Mouse (Mus musculus) hindbrain, embryonic 15.5 days (tissue): Measurements from ENCODE around the gene Col24a1. TPM values are rescaled to one million over a fixed set of nuclear protein-coding genes. Genes with fewer than 3 reads are reported as not detected.

Source experiments
- ATAC-seq: fragments of 200-750 bp; cut with Nextera tagmentation; 2 replicates; pipeline ENCODE4 v1.8.0; 2017; ENCODE audit warnings: low read depth, moderate number of reproducible peaks, moderate TSS enrichment; ENCODE audit not compliant: low FRiP score
- H3K27ac ChIP-seq: fragments of 300-500 bp; sonication (generic); replicated peaks from 2 replicates; pipeline ENCODE4 v1.5.1; 2015; ENCODE audit warnings: mild to moderate bottlenecking, inconsistent platforms
- H3K27me3 ChIP-seq: fragments of 300-500 bp; sonication (generic); 2 replicates; pipeline ENCODE4 v1.6.1; 2015; ENCODE audit warnings: control low read depth, inconsistent platforms
- H3K36me3 ChIP-seq: fragments of 300-500 bp; sonication (generic); 2 replicates; pipeline ENCODE4 v1.6.1; 2015; ENCODE audit warnings: control low read depth, inconsistent platforms
- H3K4me1 ChIP-seq: fragments of 300-500 bp; sonication (generic); replicated peaks from 2 replicates; pipeline ENCODE4 v1.6.1; 2015; ENCODE audit warnings: control low read depth, inconsistent platforms
- H3K4me2 ChIP-seq: fragments of 300-500 bp; sonication (generic); 2 replicates; pipeline ENCODE4 v1.6.1; 2015; ENCODE audit warnings: moderate library complexity, mild to moderate bottlenecking, inconsistent platforms
- H3K4me3 ChIP-seq: fragments of 300-500 bp; sonication (generic); 2 replicates; pipeline ENCODE4 v1.5.1; 2015; ENCODE audit warnings: mild to moderate bottlenecking, inconsistent platforms
- H3K9ac ChIP-seq: fragments of 300-500 bp; sonication (generic); 2 replicates; pipeline ENCODE4 v1.6.1; 2015; ENCODE audit warnings: inconsistent platforms
- H3K9me3 ChIP-seq: fragments of 300-500 bp; sonication (generic); 2 replicates; pipeline ENCODE4 v1.6.1; 2016; ENCODE audit warnings: control low read depth, inconsistent platforms
- WGBS: fragments of 180-500 bp; shearing (Covaris S2); methylation state at CpG from one replicate; pipeline ENCODE4 v1.1.7; 2015; 5-methylcytosine and 5-hydroxymethylcytosine counted together
- polyA plus RNA-seq: library from polyadenylated mRNA; unstranded; fragments of >200 nt; fragmentation: Nextera tagmentation; extraction: Ambion mirVana; gene quantifications from 2 replicates; pipeline ENCODE4 v1.2.1, GENCODE M21; 2015

Gene Col24a1
- polyA plus RNA-seq, 1 experiment from 2014 or later, result 0.82 TPM

GRCm38 (mm10) chr3:145299980-145300591, 7.8 kb downstream of the Col24a1 start:
- H3K4me3 ChIP-seq, result no peak overlapping the region
- no peak overlapping the region for H3K27ac ChIP-seq
- no peak for ATAC-seq
- no peaks in the 10 kb centered on the region for H3K9me3 ChIP-seq
- no peak overlapping the region for H3K9ac ChIP-seq
- no peak overlapping the region for H3K4me2 ChIP-seq
- H3K36me3 ChIP-seq, result no peaks in the 10 kb centered on the region
- H3K27me3 ChIP-seq, result no peaks in the 10 kb centered on the region
- H3K4me1 ChIP-seq, result no peaks in the 10 kb centered on the region
- WGBS, result 73% methylated on average over 5 of the region's 5 CpGs

GRCm38 (mm10) chr3:145305311-145305710, 13.0 kb downstream of the Col24a1 start:
- Histone ChIP-seq H3K9ac (no peak overlapping the region), H3K36me3 (no peaks in the 10 kb centered on the region), H3K27me3 (no peaks in the 10 kb centered on the region), H3K4me1 (no peaks in the 10 kb centered on the region), H3K27ac (no peak overlapping the region), H3K9me3 (no peaks in the 10 kb centered on the region), H3K4me3 (no peak overlapping the region), H3K4me2 (no peak overlapping the region)
- WGBS, result 89% methylated on average over 5 of the region's 5 CpGs
- no peak for ATAC-seq

GRCm38 (mm10) chr3:145307209-145307608, 14.9 kb downstream of the Col24a1 start:
- no peaks in the 10 kb centered on the region for H3K9me3 ChIP-seq
- H3K36me3 ChIP-seq, result no peaks in the 10 kb centered on the region
- no peak overlapping the region for H3K9ac ChIP-seq
- ATAC-seq, result no peak
- no peak overlapping the region for H3K27ac ChIP-seq
- H3K27me3 ChIP-seq, result no peaks in the 10 kb centered on the region
- H3K4me3 ChIP-seq, result no peak overlapping the region
- no peak overlapping the region for H3K4me2 ChIP-seq
- WGBS, result 87% methylated on average over 3 of the region's 3 CpGs
- no peaks in the 10 kb centered on the region for H3K4me1 ChIP-seq

- Histone ChIP-seq H3K4me1 (no peaks in the 10 kb centered on the region), H3K36me3 (no peaks in the 10 kb centered on the region), H3K27ac (no peak overlapping the region), H3K9me3 (no peaks in the 10 kb centered on the region), H3K9ac (no peak overlapping the region), H3K4me3 (no peak overlapping the region), H3K4me2 (no peak overlapping the region), H3K27me3 (no peaks in the 10 kb centered on the region)
- 61% methylated on average over 14 of the region's 14 CpGs for WGBS
- ATAC-seq, result no peak
These were observed 28.5 kb downstream of the Col24a1 start for GRCm38 (mm10) chr3:145320587-145321274.

- ATAC-seq, result no peak
- WGBS, result 87% methylated on average over 3 of the region's 3 CpGs
- Histone ChIP-seq H3K4me2 (no peak overlapping the region), H3K4me1 (no peaks in the 10 kb centered on the region), H3K4me3 (no peak overlapping the region), H3K9ac (no peak overlapping the region), H3K27ac (no peak overlapping the region), H3K36me3 (no peaks in the 10 kb centered on the region), H3K9me3 (no peaks in the 10 kb centered on the region), H3K27me3 (no peaks in the 10 kb centered on the region)
These were observed 33.1 kb downstream of the Col24a1 start for GRCm38 (mm10) chr3:145325402-145325801.

- no peaks in the 10 kb centered on the region for H3K36me3 ChIP-seq
- no peaks in the 10 kb centered on the region for H3K9me3 ChIP-seq
- H3K4me3 ChIP-seq, result no peak overlapping the region
- H3K27ac ChIP-seq, result no peak overlapping the region
- 57% methylated on average over 8 of the region's 8 CpGs for WGBS
- no peak for ATAC-seq
- H3K27me3 ChIP-seq, result no peaks in the 10 kb centered on the region
- no peaks in the 10 kb centered on the region for H3K4me1 ChIP-seq
- H3K4me2 ChIP-seq, result no peak overlapping the region
- no peak overlapping the region for H3K9ac ChIP-seq
These were observed 39.4 kb downstream of the Col24a1 start for GRCm38 (mm10) chr3:145331642-145332041.

GRCm38 (mm10) chr3:145334046-145334445, 41.8 kb downstream of the Col24a1 start:
- no peaks in the 10 kb centered on the region for H3K36me3 ChIP-seq
- H3K27me3 ChIP-seq, result no peaks in the 10 kb centered on the region
- ATAC-seq, result no peak
- H3K9me3 ChIP-seq, result no peaks in the 10 kb centered on the region
- no peak overlapping the region for H3K4me3 ChIP-seq
- no peak overlapping the region for H3K4me2 ChIP-seq
- no peaks in the 10 kb centered on the region for H3K4me1 ChIP-seq
- no peak overlapping the region for H3K9ac ChIP-seq
- no peak overlapping the region for H3K27ac ChIP-seq
- 90% methylated on average over 3 of the region's 3 CpGs for whole genome bisulfite sequencing

GRCm38 (mm10) chr3:145337161-145337560, 44.9 kb downstream of the Col24a1 start:
- H3K36me3 ChIP-seq, result no peaks in the 10 kb centered on the region
- H3K4me3 ChIP-seq, result no peak overlapping the region
- WGBS, result 79% methylated on average over 2 of the region's 2 CpGs
- no peaks in the 10 kb centered on the region for H3K9me3 ChIP-seq
- H3K27me3 ChIP-seq, result no peaks in the 10 kb centered on the region
- H3K27ac ChIP-seq, result no peak overlapping the region
- ATAC-seq, result no peak
- no peak overlapping the region for H3K9ac ChIP-seq
- H3K4me1 ChIP-seq, result no peaks in the 10 kb centered on the region
- no peak overlapping the region for H3K4me2 ChIP-seq

GRCm38 (mm10) chr3:145339851-145340499, 47.7 kb downstream of the Col24a1 start:
- no peak overlapping the region for H3K4me3 ChIP-seq
- H3K4me1 ChIP-seq, result no peaks in the 10 kb centered on the region
- 78% methylated on average over 10 of the region's 10 CpGs for WGBS
- no peak overlapping the region for H3K9ac ChIP-seq
- H3K4me2 ChIP-seq, result no peak overlapping the region
- H3K27me3 ChIP-seq, result no peaks in the 10 kb centered on the region
- no peaks in the 10 kb centered on the region for H3K36me3 ChIP-seq
- no peak for ATAC-seq
- H3K9me3 ChIP-seq, result no peaks in the 10 kb centered on the region
- no peak overlapping the region for H3K27ac ChIP-seq

- Histone ChIP-seq H3K9ac (no peak overlapping the region), H3K9me3 (no peaks in the 10 kb centered on the region), H3K4me2 (no peak overlapping the region), H3K27me3 (no peaks in the 10 kb centered on the region), H3K27ac (no peak overlapping the region), H3K36me3 (no peaks in the 10 kb centered on the region), H3K4me3 (no peak overlapping the region), H3K4me1 (no peaks in the 10 kb centered on the region)
- no peak for ATAC-seq
- 95% methylated on average over 3 of the region's 3 CpGs for WGBS
These were observed 56.4 kb downstream of the Col24a1 start for GRCm38 (mm10) chr3:145348690-145349089.

GRCm38 (mm10) chr3:145353951-145354350, 61.7 kb downstream of the Col24a1 start:
- H3K4me1 ChIP-seq, result no peaks in the 10 kb centered on the region
- H3K27me3 ChIP-seq, result no peaks in the 10 kb centered on the region
- no peak overlapping the region for H3K4me3 ChIP-seq
- no peak overlapping the region for H3K27ac ChIP-seq
- no peaks in the 10 kb centered on the region for H3K36me3 ChIP-seq
- no peaks in the 10 kb centered on the region for H3K9me3 ChIP-seq
- ATAC-seq, result no peak
- H3K4me2 ChIP-seq, result no peak overlapping the region
- no peak overlapping the region for H3K9ac ChIP-seq
- 75% methylated on average over 3 of the region's 3 CpGs for WGBS

- Histone ChIP-seq H3K4me2 (no peak overlapping the region), H3K4me3 (no peak overlapping the region), H3K36me3 (no peaks in the 10 kb centered on the region), H3K27me3 (no peaks in the 10 kb centered on the region), H3K4me1 (no peaks in the 10 kb centered on the region), H3K27ac (no peak overlapping the region), H3K9me3 (no peaks in the 10 kb centered on the region), H3K9ac (no peak overlapping the region)
- ATAC-seq, result no peak
- 93% methylated on average over 6 of the region's 6 CpGs for WGBS
These were observed 64.7 kb downstream of the Col24a1 start for GRCm38 (mm10) chr3:145356865-145357487.
